Mouse (Mus musculus): Measurements from ENCODE around the gene AI464131. TPM values are rescaled to one million over a fixed set of nuclear protein-coding genes. Genes with fewer than 3 reads are reported as not detected.
A peak's percentile ranks its signal among the peaks of the same experiment; 100 is the strongest.
"Not testable (repeated sequence)": the region's sequence is repeated elsewhere in the genome, so short reads cannot be mapped to it uniquely, and the experiment has no call there.

The AI464131 gene
- total RNA-seq, 2 experiments from 2014 or later: 33.6 to 37.4 TPM

DNA sequence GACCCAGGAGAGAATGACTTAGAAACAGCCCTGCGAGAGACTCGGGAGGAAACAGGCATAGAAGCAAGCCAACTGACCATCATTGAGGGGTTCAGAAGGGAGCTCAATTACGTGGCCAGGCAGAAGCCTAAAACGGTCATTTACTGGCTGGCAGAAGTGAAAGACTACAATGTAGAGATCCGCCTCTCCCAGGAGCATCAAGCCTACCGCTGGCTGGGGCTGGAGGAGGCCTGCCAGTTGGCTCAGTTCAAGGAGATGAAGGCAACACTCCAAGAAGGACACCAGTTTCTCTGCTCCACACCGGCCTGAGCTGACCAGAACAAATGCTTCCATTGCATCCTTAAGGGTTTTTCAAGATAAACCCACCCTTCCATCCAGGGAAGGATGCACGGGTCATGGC lies 22.6 kb downstream of the AI464131 start:
- intact Hi-C loops (cut with DNase I): no loop called here
- peak in 1 of 2 experiments; percentile 31 for DNase-seq (ENCODE audit: extremely low spot score in 1 of 2, low spot score in 2 of 2)

DNA sequence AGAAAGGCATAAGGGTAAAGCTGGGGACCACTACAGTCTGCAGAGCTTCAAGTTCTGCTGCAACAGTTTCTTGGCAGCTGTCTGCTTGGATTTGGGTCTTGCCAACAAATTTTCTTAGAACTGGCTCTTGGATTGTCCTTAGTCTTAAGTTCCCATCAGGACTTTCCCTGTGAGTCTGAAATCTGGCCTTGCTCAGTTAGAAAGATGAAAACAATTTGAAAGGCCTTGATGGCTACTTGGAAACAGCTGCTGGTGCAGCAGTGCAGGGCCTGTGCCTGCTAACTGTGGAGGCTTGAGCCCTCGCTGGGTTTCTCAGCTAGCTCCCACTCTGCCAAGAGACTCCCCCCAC lies 23.4 kb downstream of the AI464131 start:
- no peak for DNase-seq (ENCODE audit: extremely low spot score in 1 of 2, low spot score in 2 of 2)
- intact Hi-C loops (cut with DNase I): no loop called here

DNA sequence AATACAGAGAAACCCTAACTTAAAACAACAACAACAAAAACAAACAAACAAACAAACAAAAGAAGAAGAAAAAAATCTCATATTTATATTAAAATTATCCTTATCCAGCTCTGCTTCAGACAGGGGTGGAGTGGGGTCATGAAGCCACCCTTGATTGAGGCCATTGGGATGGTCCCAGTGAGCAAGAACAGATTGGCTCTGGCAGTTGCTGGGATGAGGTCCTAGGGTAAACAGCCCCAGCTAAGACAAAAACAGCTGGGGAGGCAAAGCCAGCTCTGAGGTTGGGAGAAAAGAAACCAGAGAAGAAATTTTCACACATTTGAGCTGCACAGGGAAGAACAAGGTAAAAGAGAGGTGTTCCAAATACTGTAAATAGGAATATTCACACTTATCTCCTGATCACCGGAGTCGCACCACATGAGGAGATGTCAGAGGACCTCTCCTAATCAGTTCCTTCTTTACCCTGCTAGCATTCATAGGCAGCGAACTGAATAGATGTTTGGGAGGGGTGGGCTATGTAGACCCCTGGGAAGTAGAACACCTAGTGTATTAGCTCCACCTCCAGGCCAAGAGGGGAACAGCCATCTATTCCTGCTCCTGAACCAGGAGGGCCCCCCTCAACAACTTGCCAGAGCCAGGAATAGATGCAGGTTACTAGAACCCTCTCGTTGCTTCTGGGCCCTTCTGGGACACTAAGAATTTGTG lies 24.0 kb downstream of the AI464131 start:
- intact Hi-C loops (cut with DNase I): no loop called here
- DNase-seq (ENCODE audit: extremely low spot score in 1 of 2, low spot score in 2 of 2): no peak

DNA sequence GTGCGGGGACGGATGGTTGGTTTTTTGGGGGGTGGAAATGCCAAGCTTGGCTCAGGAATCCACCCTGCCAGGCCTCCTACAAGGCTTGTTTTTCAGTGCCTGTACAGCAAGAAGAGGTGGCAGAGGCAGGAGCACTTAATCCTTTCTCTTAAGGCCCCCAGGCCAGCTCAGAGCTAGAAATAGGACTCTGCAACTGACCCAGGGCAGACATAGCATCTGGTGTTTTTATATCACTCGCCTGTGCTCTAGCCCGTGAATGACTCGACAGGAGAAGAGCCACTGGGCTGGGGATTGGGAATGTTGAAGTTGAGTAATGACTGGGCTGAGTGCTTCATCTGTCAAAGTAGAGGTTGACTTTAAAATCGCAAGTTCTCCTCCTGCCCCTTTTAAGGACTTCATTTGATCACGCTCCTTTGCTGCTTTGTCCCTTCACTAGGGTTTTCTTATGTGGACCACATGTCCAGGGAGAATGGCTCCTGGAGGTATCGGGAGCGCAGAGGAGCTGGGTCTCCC lies 25.2 kb downstream of the AI464131 start:
- no peak for DNase-seq (ENCODE audit: extremely low spot score in 1 of 2, low spot score in 2 of 2)
- intact Hi-C loops (cut with DNase I): no loop called here

DNA sequence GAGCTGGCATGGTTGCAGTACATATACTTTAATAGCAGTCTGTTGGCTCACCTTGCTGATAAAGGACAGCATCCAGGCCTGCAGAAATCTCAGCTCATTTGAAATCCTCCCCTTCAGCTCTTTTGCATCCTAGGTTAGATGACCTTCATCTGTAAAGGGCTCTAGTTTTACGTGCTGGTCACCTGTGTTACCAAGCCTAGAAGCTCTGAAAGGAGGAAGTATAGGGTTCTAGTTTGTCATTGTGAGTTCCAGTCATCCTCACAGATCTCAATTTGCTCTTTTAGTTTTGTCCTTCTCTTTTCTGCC lies 31.5 kb downstream of the AI464131 start:
- DNase-seq (ENCODE audit: extremely low spot score in 1 of 2, low spot score in 2 of 2): no peak
- intact Hi-C loops (cut with DNase I): no loop called here

DNA sequence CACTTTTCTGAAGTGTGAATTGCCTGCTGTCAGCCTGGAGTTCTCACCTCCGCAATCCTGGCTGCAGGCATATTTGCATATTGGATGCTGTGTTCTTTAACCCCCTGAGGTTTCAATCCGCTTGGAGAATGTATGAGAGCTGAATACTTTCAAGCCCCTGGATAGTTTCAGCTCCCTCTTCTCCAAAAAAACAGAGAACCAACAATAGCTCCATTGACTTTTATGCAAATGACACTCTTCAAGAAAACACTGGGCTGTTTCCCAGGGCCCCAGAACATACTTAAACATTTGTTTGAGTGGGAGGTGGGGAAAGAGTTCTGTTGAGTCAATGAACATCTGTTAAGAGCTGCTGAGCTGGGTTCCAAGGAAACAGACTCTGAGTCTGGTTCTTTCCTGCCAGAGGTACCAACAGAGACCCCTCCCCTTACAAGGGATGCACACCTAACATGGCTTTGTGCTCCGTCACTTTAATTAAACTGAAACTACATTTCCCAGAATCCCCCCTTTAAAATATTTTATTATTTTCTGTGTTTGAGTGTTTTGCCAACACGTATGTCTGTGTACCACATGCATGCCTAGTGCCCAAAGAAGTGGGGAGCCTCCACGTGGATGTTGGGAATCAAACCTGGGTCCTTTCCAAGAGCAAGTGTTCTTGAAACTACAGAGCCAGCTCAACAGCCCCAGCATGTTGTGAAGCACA lies 32.0 kb downstream of the AI464131 start:
- peak in 1 of 2 experiments; percentile 60 for DNase-seq (ENCODE audit: extremely low spot score in 1 of 2, low spot score in 2 of 2)
- intact Hi-C loops (cut with DNase I): no loop called here

DNA sequence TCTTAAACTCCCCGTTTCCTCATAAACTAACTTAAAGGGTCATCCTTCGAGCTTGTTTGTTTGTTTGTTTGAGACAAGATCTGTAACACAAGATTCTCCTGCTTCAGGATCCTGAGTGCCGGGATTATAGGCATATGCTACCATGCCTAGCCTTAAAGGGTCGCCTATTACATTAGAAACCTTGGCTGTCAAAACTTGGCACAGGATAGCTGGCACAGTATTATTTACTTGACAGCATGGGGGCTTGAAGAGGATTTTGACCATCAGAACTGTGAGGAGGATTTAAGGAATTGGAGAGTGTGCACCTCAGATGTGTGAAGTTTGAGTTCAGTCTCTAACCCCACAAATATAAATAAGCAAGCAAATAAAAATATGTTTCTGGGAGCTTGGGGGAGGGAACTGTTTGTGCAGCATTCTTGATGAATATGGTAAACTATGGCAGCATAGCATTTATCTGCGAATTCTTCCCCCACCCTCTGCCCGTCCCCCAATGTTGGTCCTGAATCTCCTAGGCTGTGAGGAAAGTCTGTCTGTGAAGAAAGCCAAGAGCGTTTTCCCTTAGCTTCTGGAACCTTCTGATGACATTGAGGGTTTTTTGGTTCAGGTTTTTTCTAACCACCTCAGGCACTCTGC lies 32.7 kb downstream of the AI464131 start:
- no peak for DNase-seq (ENCODE audit: extremely low spot score in 1 of 2, low spot score in 2 of 2)
- intact Hi-C loops (cut with DNase I): no loop called here

DNA sequence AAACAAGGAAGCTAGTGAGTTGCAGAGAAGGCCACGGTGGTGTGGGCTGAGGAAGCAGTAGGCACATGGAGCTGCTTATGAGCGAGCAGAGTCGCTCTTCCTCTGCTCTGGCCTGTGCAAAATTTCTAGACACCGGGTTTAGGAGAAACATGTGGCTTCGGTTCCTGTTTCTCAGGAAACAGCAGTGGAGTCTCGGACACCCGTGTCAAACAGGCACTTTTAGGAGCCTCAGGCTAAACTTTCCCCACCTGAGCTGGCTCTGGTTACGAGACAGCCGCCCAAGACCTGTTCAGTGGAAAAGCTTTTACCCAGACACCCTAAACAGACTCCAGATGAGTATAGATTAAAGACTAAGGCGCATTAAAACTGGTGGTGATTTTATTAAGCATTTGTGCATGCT lies 33.7 kb downstream of the AI464131 start:
- intact Hi-C loops (cut with DNase I): loop anchor here (2.0 to 5.0 kb wide), 3 partner anchors 38 to 240 kb away; no protein-coding TSS in a partner anchor
- no peak for DNase-seq (ENCODE audit: extremely low spot score in 1 of 2, low spot score in 2 of 2)

DNA sequence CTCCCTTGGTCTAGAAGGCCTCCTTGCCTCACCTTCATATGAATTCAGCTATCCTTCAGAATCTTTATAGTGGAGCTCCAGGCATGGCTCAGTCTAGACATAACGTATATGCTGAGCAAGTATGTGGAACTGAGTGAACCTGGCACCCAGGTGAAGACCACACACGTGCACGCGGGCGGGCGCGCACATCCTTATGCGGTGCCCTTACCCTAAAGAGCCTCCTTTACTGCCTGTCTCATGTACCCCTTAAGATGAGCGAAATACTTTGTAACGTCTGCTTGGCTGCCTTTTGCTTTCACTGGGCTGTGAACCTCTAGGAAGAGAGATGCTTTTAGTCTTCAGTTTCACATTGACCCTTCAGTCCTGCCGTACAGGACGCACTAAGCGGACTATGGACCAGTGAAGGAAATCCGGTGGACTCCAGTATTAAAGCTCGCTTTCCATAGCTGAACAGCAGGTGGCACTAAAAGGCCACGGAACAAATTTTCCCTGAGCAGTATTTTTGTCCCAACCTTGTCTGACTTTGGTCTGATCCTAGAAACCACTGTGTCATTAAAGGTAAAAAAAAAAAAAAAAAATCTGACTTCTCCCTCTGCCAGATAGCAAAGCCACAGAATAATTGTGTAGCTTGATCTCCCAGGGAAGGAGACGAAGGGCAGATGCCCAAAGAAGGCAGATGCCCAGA lies 34.3 kb downstream of the AI464131 start:
- DNase-seq (ENCODE audit: extremely low spot score in 1 of 2, low spot score in 2 of 2): peak; percentile 58 to 62
- intact Hi-C loops (cut with DNase I): loop anchor here (2.0 to 5.0 kb wide), 3 partner anchors 39 to 240 kb away; no protein-coding TSS in a partner anchor

DNA sequence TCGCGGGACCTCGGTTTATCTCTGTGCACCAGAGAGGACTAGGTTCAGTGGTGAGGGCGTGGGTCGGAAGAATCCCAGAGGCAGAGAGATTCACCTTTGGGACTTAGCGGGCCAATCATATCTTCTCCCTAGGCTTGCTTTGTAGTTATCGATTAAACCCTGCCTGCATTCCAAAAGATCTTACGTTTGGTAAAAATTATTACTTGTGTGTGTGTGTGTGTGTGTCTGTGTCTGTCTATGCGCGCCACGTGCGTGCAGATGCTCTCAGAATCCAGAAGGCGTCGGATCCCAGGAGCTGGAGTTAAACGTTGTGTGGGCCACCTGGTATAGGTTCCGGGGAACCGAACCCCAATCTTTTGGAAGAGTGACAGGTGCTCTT lies 37.6 kb downstream of the AI464131 start:
- intact Hi-C loops (cut with DNase I): loop anchor here (5.0 kb wide), 2 partner anchors 42 to 152 kb away; no protein-coding TSS in a partner anchor
- no peak for DNase-seq (ENCODE audit: extremely low spot score in 1 of 2, low spot score in 2 of 2)

DNA sequence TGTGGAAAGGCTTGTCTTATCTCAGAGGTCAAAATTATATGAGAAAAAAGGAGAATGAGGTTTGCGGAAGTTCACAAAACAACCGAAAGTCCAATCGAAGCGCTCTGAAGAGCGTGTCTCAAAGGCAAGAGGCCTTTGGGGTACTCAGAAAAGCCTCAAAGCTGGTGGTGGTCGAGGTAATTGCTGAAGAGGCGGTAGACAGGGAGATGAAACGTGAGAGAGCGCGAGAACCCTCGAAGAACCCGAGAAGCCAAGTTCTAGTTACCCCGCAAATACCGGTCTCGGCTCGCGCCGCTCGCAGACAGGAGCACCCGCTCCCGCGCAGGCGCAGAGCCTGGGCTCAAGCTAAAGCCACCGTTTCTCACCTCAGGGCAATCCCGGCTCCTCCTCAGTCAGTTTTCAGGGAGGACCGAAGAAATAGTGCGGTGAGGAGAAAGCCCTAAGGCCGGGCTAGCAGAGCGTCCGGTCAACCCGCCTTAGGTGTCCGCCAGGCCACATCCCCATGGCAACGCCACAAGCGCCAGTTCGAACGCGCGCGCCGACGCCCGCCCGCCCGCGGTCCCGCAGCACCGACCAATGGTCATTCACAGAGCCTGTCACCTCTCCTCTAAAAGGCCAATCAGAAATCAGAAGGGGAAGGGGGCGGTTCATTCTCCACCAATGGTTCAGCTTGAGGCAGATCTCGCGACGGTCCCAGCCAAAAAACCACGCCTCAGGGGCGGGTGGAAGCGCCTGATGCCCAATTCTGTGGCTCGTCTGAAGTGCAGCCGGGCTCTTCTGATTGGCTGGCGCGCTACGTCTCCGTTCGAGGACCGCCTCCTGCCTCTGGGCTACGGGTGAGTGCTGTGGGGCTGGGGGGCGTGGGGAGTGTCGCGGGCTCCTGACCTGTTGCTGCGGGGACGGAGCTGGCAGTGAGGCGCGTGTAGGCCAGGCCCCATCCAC lies 38.3 kb downstream of the AI464131 start, which contains the start of the genes Kif24 and Nudt2:
Kif24 (minus strand) TSS at position 543 of the 942 bp plus-strand sequence.
Nudt2 (plus strand) TSS at position 807 of the 942 bp plus-strand sequence.
- DNase-seq (ENCODE audit: extremely low spot score in 1 of 2, low spot score in 2 of 2): peak; percentile 99
- intact Hi-C loops (cut with DNase I): loop anchor here (5.0 kb wide), 2 partner anchors 43 to 153 kb away; no protein-coding TSS in a partner anchor

DNA sequence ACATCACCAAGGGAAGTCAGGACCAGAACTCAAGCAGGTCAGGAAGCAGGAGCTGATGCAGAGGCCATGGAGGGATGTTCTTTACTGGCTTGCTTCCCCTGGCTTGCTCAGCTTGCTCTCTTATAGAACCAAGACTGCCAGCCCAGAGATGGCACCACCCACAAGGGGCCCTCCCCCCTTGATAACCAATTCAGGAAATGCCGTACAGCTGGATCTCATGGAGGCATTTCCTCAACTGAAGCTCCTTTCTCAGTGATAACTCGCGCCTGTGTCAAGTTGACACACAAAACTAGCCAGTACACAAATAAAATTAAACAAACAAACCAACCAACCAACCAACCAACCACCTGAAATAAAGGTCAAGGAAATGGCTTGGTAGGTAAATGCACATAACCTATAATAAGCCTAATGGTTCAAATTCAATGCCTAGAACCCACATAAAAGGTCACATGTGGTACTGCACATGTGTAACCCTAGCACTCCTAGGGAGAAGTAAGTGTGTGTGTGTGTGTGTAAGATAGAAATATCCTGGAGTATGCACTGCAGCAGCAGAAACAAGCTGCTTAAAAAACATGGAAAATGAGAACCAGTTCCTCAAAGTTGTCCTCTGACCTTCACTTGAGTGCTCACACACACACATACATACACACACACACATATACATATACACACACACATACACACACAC lies 39.7 kb downstream of the AI464131 start:
- DNase-seq (ENCODE audit: extremely low spot score in 1 of 2, low spot score in 2 of 2); intact Hi-C loops (cut with DNase I): not testable (repeated sequence)

DNA sequence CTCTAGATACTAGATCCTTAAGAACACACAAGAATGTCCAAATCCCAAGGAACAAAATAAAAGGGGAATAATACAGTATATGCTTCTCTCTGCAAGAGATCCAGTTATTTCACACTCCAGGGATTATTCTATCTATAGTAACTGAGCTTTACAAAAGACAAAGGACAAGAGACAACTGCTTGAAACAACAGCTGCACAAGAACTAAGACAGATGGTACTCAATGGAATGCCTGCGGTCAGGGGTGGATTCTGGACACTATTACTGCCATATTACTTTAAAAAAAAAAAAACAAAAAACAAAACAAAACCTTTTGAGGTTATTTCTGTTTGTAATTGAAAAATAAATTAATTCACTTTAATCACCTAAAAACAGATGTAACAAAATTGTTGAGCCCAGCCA lies 42.2 kb downstream of the AI464131 start:
- no peak for DNase-seq (ENCODE audit: extremely low spot score in 1 of 2, low spot score in 2 of 2)
- intact Hi-C loops (cut with DNase I): no loop called here

DNA sequence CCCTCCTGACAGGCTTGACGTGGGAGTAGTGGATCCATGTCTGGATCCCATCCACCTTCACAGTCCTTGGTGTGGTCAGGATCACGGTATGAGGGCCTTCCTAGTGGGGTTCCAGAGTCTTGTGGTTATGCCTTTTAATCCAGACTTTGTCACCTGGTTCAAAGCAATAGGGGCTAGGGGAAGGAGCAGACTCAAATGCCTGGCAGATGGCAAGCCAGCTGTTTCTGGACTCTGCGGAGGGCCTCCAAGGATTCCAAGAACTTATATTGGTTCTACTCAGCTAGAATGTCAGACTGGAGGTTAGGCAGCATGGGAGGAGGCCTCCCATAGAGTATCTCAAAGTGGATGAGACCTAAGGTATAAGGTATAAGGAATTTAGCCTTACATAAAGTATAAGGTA lies 55.3 kb downstream of the AI464131 start:
- no peak for DNase-seq (ENCODE audit: extremely low spot score in 1 of 2, low spot score in 2 of 2)
- intact Hi-C loops (cut with DNase I): no loop called here

Measured in left cerebral cortex, postnatal 10 days (tissue).